Mouse (Mus musculus): ENCODE results near the gene Kdm2a. TPM values are rescaled to one million over a fixed set of nuclear protein-coding genes. Genes with fewer than 3 reads are reported as not detected.

Kdm2a gene
- polyA plus RNA-seq, 1 experiment = 78.4 TPM

GRCm38 (mm10) chr19:4279487-4279886, 118.6 kb downstream of the Kdm2a start:
- no peaks in the 10 kb centered on the region for H3K36me3 ChIP-seq (ENCODE audit: control insufficient read depth, insufficient read depth, low read length, poor library complexity, severe bottlenecking)

GRCm38 (mm10) chr19:4270972-4271371, 127.1 kb downstream of the Kdm2a start:
- Histone ChIP-seq H3K4me1 (ENCODE audit: control insufficient read depth, insufficient read depth, low read length) (no peaks in the 10 kb centered on the region), H3K9ac (ENCODE audit: low read depth, poor library complexity, severe bottlenecking) (no peak overlapping the region), H3K9me3 (replicated peaks; ENCODE audit: control insufficient read depth, insufficient read depth, low read length, poor library complexity, severe bottlenecking) (no peaks in the 10 kb centered on the region), H3K27me3 (ENCODE audit: control insufficient read depth, insufficient read depth, low read length, poor library complexity, severe bottlenecking) (no peaks in the 10 kb centered on the region), H3K36me3 (ENCODE audit: control insufficient read depth, insufficient read depth, low read length, poor library complexity, severe bottlenecking) (no peaks in the 10 kb centered on the region), H3K4me3 (ENCODE audit: low read depth, low read length) (no peak overlapping the region), H3K27ac (ENCODE audit: insufficient read depth, low read length) (no peak overlapping the region)
- no peak for TF ChIP-seq EP300 (IDR thresholded peaks at IDR 0.05; ENCODE audit: insufficient read depth, low read depth, low read length)
- TF ChIP-seq CTCF (IDR thresholded peaks at IDR 0.05; ENCODE audit: low read depth, low read length) = no peak
- TF ChIP-seq POLR2A (IDR thresholded peaks at IDR 0.05; ENCODE audit: insufficient read depth, low read length) = no peak

More at GRCm38 (mm10) chr19:4279487-4279886, 118.6 kb downstream of the Kdm2a start:
- no peaks in the 10 kb centered on the region; the same call in 1 of the 2 replicates for H3K9me3 ChIP-seq (replicated peaks; ENCODE audit: control insufficient read depth, insufficient read depth, low read length, poor library complexity, severe bottlenecking)
- no peak for TF ChIP-seq POLR2A (IDR thresholded peaks at IDR 0.05; ENCODE audit: insufficient read depth, low read length)
- TF ChIP-seq EP300 (IDR thresholded peaks at IDR 0.05; ENCODE audit: insufficient read depth, low read depth, low read length) = no peak
- TF ChIP-seq CTCF (IDR thresholded peaks at IDR 0.05; ENCODE audit: low read depth, low read length) = peak; percentile 34
- H3K27me3 ChIP-seq (ENCODE audit: control insufficient read depth, insufficient read depth, low read length, poor library complexity, severe bottlenecking) = no peaks in the 10 kb centered on the region
- H3K9ac ChIP-seq (ENCODE audit: low read depth, poor library complexity, severe bottlenecking) = no peak overlapping the region
- no peak overlapping the region for H3K27ac ChIP-seq (ENCODE audit: insufficient read depth, low read length)
- no peak overlapping the region for H3K4me3 ChIP-seq (ENCODE audit: low read depth, low read length)
- no peaks in the 10 kb centered on the region for H3K4me1 ChIP-seq (ENCODE audit: control insufficient read depth, insufficient read depth, low read length)

GRCm38 (mm10) chr19:4270187-4270586, 127.9 kb downstream of the Kdm2a start:
- H3K36me3 ChIP-seq (ENCODE audit: control insufficient read depth, insufficient read depth, low read length, poor library complexity, severe bottlenecking) = no peaks in the 10 kb centered on the region
- no peaks in the 10 kb centered on the region for H3K9me3 ChIP-seq (replicated peaks; ENCODE audit: control insufficient read depth, insufficient read depth, low read length, poor library complexity, severe bottlenecking)
- no peaks in the 10 kb centered on the region for H3K4me1 ChIP-seq (ENCODE audit: control insufficient read depth, insufficient read depth, low read length)
- no peak overlapping the region for H3K27ac ChIP-seq (ENCODE audit: insufficient read depth, low read length)
- no peak overlapping the region for H3K4me3 ChIP-seq (ENCODE audit: low read depth, low read length)
- no peak overlapping the region for H3K9ac ChIP-seq (ENCODE audit: low read depth, poor library complexity, severe bottlenecking)
- TF ChIP-seq POLR2A (IDR thresholded peaks at IDR 0.05; ENCODE audit: insufficient read depth, low read length) = no peak
- no peak for TF ChIP-seq CTCF (IDR thresholded peaks at IDR 0.05; ENCODE audit: low read depth, low read length)
- TF ChIP-seq EP300 (IDR thresholded peaks at IDR 0.05; ENCODE audit: insufficient read depth, low read depth, low read length) = no peak
- no peaks in the 10 kb centered on the region for H3K27me3 ChIP-seq (ENCODE audit: control insufficient read depth, insufficient read depth, low read length, poor library complexity, severe bottlenecking)

GRCm38 (mm10) chr19:4268566-4269361, 129.3 kb downstream of the Kdm2a start, which contains the start of gene Ssh3:
Ssh3 (minus strand) TSS chr19:4269180.
- Histone ChIP-seq H3K9me3 (replicated peaks; ENCODE audit: control insufficient read depth, insufficient read depth, low read length, poor library complexity, severe bottlenecking) (no peaks in the 10 kb centered on the region), H3K36me3 (ENCODE audit: control insufficient read depth, insufficient read depth, low read length, poor library complexity, severe bottlenecking) (no peaks in the 10 kb centered on the region), H3K27me3 (ENCODE audit: control insufficient read depth, insufficient read depth, low read length, poor library complexity, severe bottlenecking) (no peaks in the 10 kb centered on the region), H3K4me3 (ENCODE audit: low read depth, low read length) (peak within 1 kb of the TSS; percentile 82), H3K27ac (ENCODE audit: insufficient read depth, low read length) (no peak within 1 kb of the TSS), H3K9ac (ENCODE audit: low read depth, poor library complexity, severe bottlenecking) (peak within 1 kb of the TSS; percentile 41), H3K4me1 (ENCODE audit: control insufficient read depth, insufficient read depth, low read length) (no peaks in the 10 kb centered on the region)
- TF ChIP-seq POLR2A (IDR thresholded peaks at IDR 0.05; ENCODE audit: insufficient read depth, low read length) (no peak), EP300 (IDR thresholded peaks at IDR 0.05; ENCODE audit: insufficient read depth, low read depth, low read length) (no peak), CTCF (IDR thresholded peaks at IDR 0.05; ENCODE audit: low read depth, low read length) (no peak)

GRCm38 (mm10) chr19:4265956-4266355, 132.1 kb downstream of the Kdm2a start:
- H3K4me3 ChIP-seq (ENCODE audit: low read depth, low read length) = no peak overlapping the region
- H3K9ac ChIP-seq (ENCODE audit: low read depth, poor library complexity, severe bottlenecking) = no peak overlapping the region
- no peaks in the 10 kb centered on the region for H3K27me3 ChIP-seq (ENCODE audit: control insufficient read depth, insufficient read depth, low read length, poor library complexity, severe bottlenecking)
- no peak overlapping the region for H3K27ac ChIP-seq (ENCODE audit: insufficient read depth, low read length)
- no peaks in the 10 kb centered on the region for H3K36me3 ChIP-seq (ENCODE audit: control insufficient read depth, insufficient read depth, low read length, poor library complexity, severe bottlenecking)
- TF ChIP-seq CTCF (IDR thresholded peaks at IDR 0.05; ENCODE audit: low read depth, low read length) = peak; percentile 14
- TF ChIP-seq EP300 (IDR thresholded peaks at IDR 0.05; ENCODE audit: insufficient read depth, low read depth, low read length) = no peak
- no peak for TF ChIP-seq POLR2A (IDR thresholded peaks at IDR 0.05; ENCODE audit: insufficient read depth, low read length)
- no peaks in the 10 kb centered on the region for H3K9me3 ChIP-seq (replicated peaks; ENCODE audit: control insufficient read depth, insufficient read depth, low read length, poor library complexity, severe bottlenecking)
- no peaks in the 10 kb centered on the region for H3K4me1 ChIP-seq (ENCODE audit: control insufficient read depth, insufficient read depth, low read length)

Other genes with a start within 250 kb of the Kdm2a start
- gene Coro1b, start 249.7 kb downstream of the Kdm2a start, polyA plus RNA-seq (2011; ENCODE audit: insufficient read depth, insufficient read length, low read depth, missing spikeins) = 82.4 and 88.1 TPM in 2 replicates
- gene Ptprcap, start 244.7 kb downstream of the Kdm2a start, polyA plus RNA-seq (2011; ENCODE audit: insufficient read depth, insufficient read length, low read depth, missing spikeins) = not detected in 2 replicates
- 17.1 and 27.3 TPM in 2 replicates for gene Rps6kb2, start 234.9 kb downstream of the Kdm2a start, polyA plus RNA-seq (2011; ENCODE audit: insufficient read depth, insufficient read length, low read depth, missing spikeins)
- 1.7 and 2.1 TPM in 2 replicates for gene Carns1, start 222.8 kb downstream of the Kdm2a start, polyA plus RNA-seq (2011; ENCODE audit: insufficient read depth, insufficient read length, low read depth, missing spikeins)
- gene Tbc1d10c, start 207.0 kb downstream of the Kdm2a start, polyA plus RNA-seq (2011; ENCODE audit: insufficient read depth, insufficient read length, low read depth, missing spikeins) = 1.2 TPM in 2 replicates
- 295 and 298 TPM in 2 replicates for gene Ppp1ca, start 206.2 kb downstream of the Kdm2a start, polyA plus RNA-seq (2011; ENCODE audit: insufficient read depth, insufficient read length, low read depth, missing spikeins)
- 42.3 and 48.2 TPM in 2 replicates for gene Rad9a, start 196.6 kb downstream of the Kdm2a start, polyA plus RNA-seq (2011; ENCODE audit: insufficient read depth, insufficient read length, low read depth, missing spikeins)
- 1.5 and 1.8 TPM in 2 replicates for gene Clcf1, start 184.0 kb downstream of the Kdm2a start, polyA plus RNA-seq (2011; ENCODE audit: insufficient read depth, insufficient read length, low read depth, missing spikeins)
- gene AC109138.7, start 183.9 kb downstream of the Kdm2a start, polyA plus RNA-seq (2011; ENCODE audit: insufficient read depth, insufficient read length, low read depth, missing spikeins) = not detected in 2 replicates
- 21.9 and 26.7 TPM in 2 replicates for gene Pold4, start 166.4 kb downstream of the Kdm2a start, polyA plus RNA-seq (2011; ENCODE audit: insufficient read depth, insufficient read length, low read depth, missing spikeins)
- 8.5 and 9.2 TPM in 2 replicates for gene Ssh3, start 129.1 kb downstream of the Kdm2a start, polyA plus RNA-seq (2011; ENCODE audit: insufficient read depth, insufficient read length, low read depth, missing spikeins)
- gene Ankrd13d, start 115.1 kb downstream of the Kdm2a start, polyA plus RNA-seq (2011; ENCODE audit: insufficient read depth, insufficient read length, low read depth, missing spikeins) = 4.9 and 6.5 TPM in 2 replicates
- gene Grk2, start 92.1 kb downstream of the Kdm2a start, polyA plus RNA-seq (2011; ENCODE audit: insufficient read depth, insufficient read length, low read depth, missing spikeins) = 40.2 and 46.4 TPM in 2 replicates
- 12.4 and 16.9 TPM in 2 replicates for gene Rhod, start 41.1 kb upstream of the Kdm2a start, polyA plus RNA-seq (2011; ENCODE audit: insufficient read depth, insufficient read length, low read depth, missing spikeins)
- gene Syt12, start 79.2 kb upstream of the Kdm2a start, polyA plus RNA-seq (2011; ENCODE audit: insufficient read depth, insufficient read length, low read depth, missing spikeins) = not detected in 2 replicates
- not detected in 2 replicates for gene 2010003K11Rik, start 100.3 kb upstream of the Kdm2a start, polyA plus RNA-seq (2011; ENCODE audit: insufficient read depth, insufficient read length, low read depth, missing spikeins)
- 7.9 TPM in 2 replicates for gene Pcx, start 112.2 kb upstream of the Kdm2a start, polyA plus RNA-seq (2011; ENCODE audit: insufficient read depth, insufficient read length, low read depth, missing spikeins)
- gene Lrfn4, start 217.4 kb upstream of the Kdm2a start, polyA plus RNA-seq (2011; ENCODE audit: insufficient read depth, insufficient read length, low read depth, missing spikeins) = 13.5 and 15.3 TPM in 2 replicates
- 32.7 and 34.4 TPM in 2 replicates for gene Rce1, start 227.4 kb upstream of the Kdm2a start, polyA plus RNA-seq (2011; ENCODE audit: insufficient read depth, insufficient read length, low read depth, missing spikeins)